Mouse (Mus musculus): ENCODE measurements around the gene Cacng6.

DNA sequence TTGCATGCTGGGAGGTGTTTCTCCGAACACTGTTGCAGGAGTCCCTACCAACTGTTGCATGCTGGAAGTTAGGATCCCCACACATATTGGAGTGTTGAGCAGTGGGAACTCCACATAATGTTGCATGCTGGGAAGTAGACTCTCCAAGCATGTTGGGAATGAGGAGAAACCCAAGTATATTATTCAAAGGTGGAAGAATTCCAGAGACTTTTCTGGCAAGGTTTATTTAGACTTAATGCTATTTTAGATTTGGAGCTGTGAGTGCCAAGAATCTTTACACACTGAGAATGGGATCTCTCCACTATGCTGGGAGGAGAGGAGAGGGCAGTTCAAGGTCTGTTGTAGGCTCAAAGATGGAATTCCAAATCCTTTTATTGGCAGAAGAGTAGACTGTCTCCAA lies 8.1 kb downstream of the Cacng6 start:
- TF ChIP-seq CTCF (IDR thresholded peaks at IDR 0.05; ENCODE audit: borderline replicate concordance, extremely low read depth, insufficient read depth, insufficient read length) (no peak), POLR2A (IDR thresholded peaks at IDR 0.05; ENCODE audit: borderline replicate concordance, extremely low read depth, insufficient read depth, insufficient read length, poor library complexity, severe bottlenecking) (no peak)
